Mouse (Mus musculus): ENCODE results near the gene Prkn. TPM values are rescaled to one million over a fixed set of nuclear protein-coding genes. Genes with fewer than 3 reads are reported as not detected.

Prkn gene
- polyA plus RNA-seq, 1 experiment, result 0.70 TPM

DNA sequence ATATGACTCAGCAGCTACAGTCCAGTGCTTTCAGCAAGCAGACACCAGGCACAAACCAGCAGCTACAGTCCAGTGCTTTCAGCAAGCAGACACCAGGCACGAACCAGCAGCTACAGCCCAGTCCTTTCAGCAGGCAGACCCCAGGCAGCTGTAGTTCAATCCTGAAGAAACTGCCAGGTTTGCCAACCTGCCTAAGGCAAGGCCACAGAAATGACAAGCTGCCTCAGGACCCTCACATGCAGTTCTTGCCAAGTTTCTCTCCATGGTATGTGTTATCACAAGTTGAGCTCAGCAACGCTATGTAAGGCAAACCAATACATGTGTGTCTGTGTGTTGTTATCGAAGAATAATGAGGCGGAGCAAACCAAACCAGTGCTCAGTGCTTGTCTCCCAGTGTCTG lies 1091.5 kb downstream of the Prkn start:
- TF ChIP-seq CTCF (IDR thresholded peaks at IDR 0.05; ENCODE audit: borderline replicate concordance, insufficient read depth, low read length), result no peak
- no peak for TF ChIP-seq POLR2A (IDR thresholded peaks at IDR 0.05; ENCODE audit: low read depth, low read length)
- H3K4me3 ChIP-seq (ENCODE audit: insufficient read depth, low read length), result no peak overlapping the region
- H3K4me1 ChIP-seq (ENCODE audit: control insufficient read depth, insufficient read depth, low read length), result no peaks in the 10 kb centered on the region
- H3K27ac ChIP-seq (ENCODE audit: insufficient read depth, low read length), result no peak overlapping the region

DNA sequence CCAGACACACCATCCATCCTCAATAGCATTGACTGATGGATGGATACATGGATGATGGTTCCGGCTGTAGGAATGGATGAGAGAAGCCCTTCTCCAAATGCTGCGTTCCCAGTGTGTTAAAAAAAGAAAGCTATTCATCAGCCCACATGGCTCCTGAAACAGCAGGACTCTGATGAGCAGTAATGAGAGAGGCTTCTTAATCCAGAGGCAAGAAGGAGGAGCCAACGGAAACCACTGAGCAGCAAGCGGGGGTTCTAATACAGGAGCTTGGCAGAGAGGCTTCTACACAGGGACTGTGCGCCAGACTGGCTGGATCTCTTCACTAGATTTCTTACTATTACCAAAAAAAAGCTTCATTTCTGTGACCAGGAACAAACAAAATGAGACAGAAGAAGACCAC lies 1093.6 kb downstream of the Prkn start:
- no peaks in the 10 kb centered on the region for H3K4me1 ChIP-seq (ENCODE audit: control insufficient read depth, insufficient read depth, low read length)
- H3K4me3 ChIP-seq (ENCODE audit: insufficient read depth, low read length), result no peak overlapping the region
- no peak overlapping the region for H3K27ac ChIP-seq (ENCODE audit: insufficient read depth, low read length)
- no peak for TF ChIP-seq POLR2A (IDR thresholded peaks at IDR 0.05; ENCODE audit: low read depth, low read length)
- TF ChIP-seq CTCF (IDR thresholded peaks at IDR 0.05; ENCODE audit: borderline replicate concordance, insufficient read depth, low read length), result no peak

DNA sequence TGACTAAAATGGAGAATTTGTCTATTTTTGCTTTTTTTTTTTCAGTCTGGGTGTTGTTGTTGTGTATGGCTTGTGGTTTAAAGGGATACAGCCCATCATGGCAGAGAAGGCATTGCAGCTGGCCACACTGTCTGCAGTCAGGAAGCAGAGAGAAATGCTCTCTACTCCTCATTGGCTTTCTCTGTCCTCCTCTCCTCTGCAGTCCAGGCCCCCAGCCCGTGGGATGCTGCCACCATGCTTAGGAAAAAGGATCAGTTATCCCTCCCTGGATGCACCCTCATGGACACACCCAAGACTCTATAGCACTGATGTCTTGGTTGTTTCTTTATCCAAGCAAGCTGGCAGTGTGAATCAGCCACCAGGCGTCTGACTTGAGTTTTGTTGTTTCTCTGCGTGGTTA lies 1107.3 kb downstream of the Prkn start:
- H3K4me3 ChIP-seq (ENCODE audit: insufficient read depth, low read length), result no peak overlapping the region
- TF ChIP-seq CTCF (IDR thresholded peaks at IDR 0.05; ENCODE audit: borderline replicate concordance, insufficient read depth, low read length) (no peak), POLR2A (IDR thresholded peaks at IDR 0.05; ENCODE audit: low read depth, low read length) (no peak)
- peaks cover 3% of the 10 kb centered on the region; the same call in 1 of the 2 replicates for H3K4me1 ChIP-seq (ENCODE audit: control insufficient read depth, insufficient read depth, low read length)
- peak overlapping the region; percentile 12; the same call in 1 of the 2 replicates for H3K27ac ChIP-seq (ENCODE audit: insufficient read depth, low read length)

DNA sequence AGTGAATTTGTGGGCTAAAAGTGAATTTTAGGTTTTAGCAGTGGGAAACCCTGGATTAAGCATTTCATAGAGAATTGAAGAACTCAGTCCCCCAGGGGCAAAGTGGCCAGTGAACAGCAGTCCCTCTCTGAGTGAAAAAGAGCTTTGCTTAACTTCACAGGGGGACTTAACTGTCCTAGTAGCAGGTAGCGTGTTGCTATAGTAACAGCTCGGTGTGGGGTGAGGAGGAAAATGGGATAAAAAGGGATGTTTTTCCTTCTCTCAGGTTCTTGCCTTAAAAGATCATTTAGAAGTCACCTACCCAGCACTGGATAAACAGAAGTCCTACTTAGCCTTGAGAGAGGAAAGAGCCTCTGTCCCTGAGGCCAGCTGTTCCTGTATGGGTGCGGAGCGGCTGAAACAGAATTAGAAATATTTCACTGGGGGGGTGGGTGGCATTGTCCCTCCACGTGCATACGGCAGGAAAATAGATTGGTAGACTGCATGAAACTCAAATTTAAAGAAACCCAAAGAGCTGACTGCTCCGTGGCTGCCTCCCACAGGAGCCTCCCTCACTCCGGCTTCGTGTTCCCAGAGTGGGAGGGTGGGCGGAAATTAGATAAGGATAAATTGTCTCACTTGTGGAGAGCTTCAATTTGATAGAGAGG lies 1109.5 kb downstream of the Prkn start:
- H3K4me1 ChIP-seq (ENCODE audit: control insufficient read depth, insufficient read depth, low read length), result peaks cover 3% of the 10 kb centered on the region; the same call in 1 of the 2 replicates
- TF ChIP-seq CTCF (IDR thresholded peaks at IDR 0.05; ENCODE audit: borderline replicate concordance, insufficient read depth, low read length), result no peak
- TF ChIP-seq POLR2A (IDR thresholded peaks at IDR 0.05; ENCODE audit: low read depth, low read length), result no peak
- no peak overlapping the region for H3K4me3 ChIP-seq (ENCODE audit: insufficient read depth, low read length)
- no peak overlapping the region for H3K27ac ChIP-seq (ENCODE audit: insufficient read depth, low read length)

- Histone ChIP-seq H3K27ac (ENCODE audit: insufficient read depth, low read length) (no peak overlapping the region), H3K4me3 (ENCODE audit: insufficient read depth, low read length) (no peak overlapping the region), H3K4me1 (ENCODE audit: control insufficient read depth, insufficient read depth, low read length) (peaks cover 3% of the 10 kb centered on the region; the same call in 1 of the 2 replicates)
- TF ChIP-seq POLR2A (IDR thresholded peaks at IDR 0.05; ENCODE audit: low read depth, low read length) (no peak), CTCF (IDR thresholded peaks at IDR 0.05; ENCODE audit: borderline replicate concordance, insufficient read depth, low read length) (no peak)
These were observed 1110.0 kb downstream of the Prkn start for GRCm38 (mm10) chr17:11950198-11950594.

DNA sequence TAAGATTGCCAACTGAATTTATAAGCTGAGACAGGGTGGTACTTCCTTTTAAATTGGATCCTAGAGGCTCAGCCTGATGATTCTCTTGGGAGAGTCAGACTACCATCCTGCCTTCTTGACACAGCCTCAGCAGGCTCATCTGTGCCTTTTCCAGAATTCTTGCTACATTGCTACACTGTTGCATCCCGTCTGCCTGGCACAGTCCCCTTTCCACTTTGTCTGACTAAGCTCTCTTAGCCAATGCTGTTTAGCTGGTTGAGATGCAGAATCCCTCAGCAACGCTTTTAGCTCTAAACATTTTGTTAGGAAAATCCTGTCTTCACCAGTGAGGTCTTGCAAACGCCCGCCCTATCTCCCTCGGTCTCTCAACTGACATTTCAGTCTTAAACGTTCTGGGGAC lies 1115.1 kb downstream of the Prkn start:
- Histone ChIP-seq H3K27ac (ENCODE audit: insufficient read depth, low read length) (no peak overlapping the region), H3K4me3 (ENCODE audit: insufficient read depth, low read length) (no peak overlapping the region), H3K4me1 (ENCODE audit: control insufficient read depth, insufficient read depth, low read length) (peaks cover 3% of the 10 kb centered on the region; the same call in 1 of the 2 replicates)
- TF ChIP-seq CTCF (IDR thresholded peaks at IDR 0.05; ENCODE audit: borderline replicate concordance, insufficient read depth, low read length), result no peak

GRCm38 (mm10) chr17:11960492-11960891 lies 1120.3 kb downstream of the Prkn start:
- TF ChIP-seq CTCF (IDR thresholded peaks at IDR 0.05; ENCODE audit: borderline replicate concordance, insufficient read depth, low read length) (no peak), POLR2A (IDR thresholded peaks at IDR 0.05; ENCODE audit: low read depth, low read length) (no peak)
- H3K27ac ChIP-seq (ENCODE audit: insufficient read depth, low read length), result no peak overlapping the region

DNA sequence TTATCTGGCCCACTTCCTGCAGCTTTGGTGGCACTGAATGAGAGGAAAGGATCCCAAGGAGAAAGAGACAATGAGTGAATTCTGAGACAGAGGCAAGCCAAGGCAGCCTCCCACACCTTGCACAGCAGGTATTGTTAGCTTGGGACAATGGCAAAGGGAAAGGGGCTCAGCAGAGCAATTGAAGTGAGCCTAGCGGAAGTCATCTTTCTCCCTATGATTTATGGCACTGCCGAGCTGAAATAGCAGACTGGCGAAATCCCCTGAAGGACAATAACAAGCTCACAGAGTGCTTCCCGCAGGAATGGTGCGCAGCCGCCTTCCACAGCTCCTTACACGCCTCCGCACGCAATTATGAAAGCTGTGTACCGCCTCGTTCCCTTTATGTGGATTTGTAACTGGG lies 1122.6 kb downstream of the Prkn start:
- Histone ChIP-seq H3K4me3 (ENCODE audit: insufficient read depth, low read length) (no peak overlapping the region), H3K4me1 (ENCODE audit: control insufficient read depth, insufficient read depth, low read length) (no peaks in the 10 kb centered on the region), H3K27ac (ENCODE audit: insufficient read depth, low read length) (no peak overlapping the region)
- no peak for TF ChIP-seq POLR2A (IDR thresholded peaks at IDR 0.05; ENCODE audit: low read depth, low read length)
- TF ChIP-seq CTCF (IDR thresholded peaks at IDR 0.05; ENCODE audit: borderline replicate concordance, insufficient read depth, low read length), result no peak

More at GRCm38 (mm10) chr17:11960492-11960891, 1120.3 kb downstream of the Prkn start:
- H3K4me3 ChIP-seq (ENCODE audit: insufficient read depth, low read length), result no peak overlapping the region
- H3K4me1 ChIP-seq (ENCODE audit: control insufficient read depth, insufficient read depth, low read length), result no peaks in the 10 kb centered on the region

- no peak overlapping the region for H3K27ac ChIP-seq (ENCODE audit: insufficient read depth, low read length)
- no peak overlapping the region for H3K4me3 ChIP-seq (ENCODE audit: insufficient read depth, low read length)
- TF ChIP-seq CTCF (IDR thresholded peaks at IDR 0.05; ENCODE audit: borderline replicate concordance, insufficient read depth, low read length), result no peak
- no peak for TF ChIP-seq POLR2A (IDR thresholded peaks at IDR 0.05; ENCODE audit: low read depth, low read length)
- no peaks in the 10 kb centered on the region; the same call in 1 of the 2 replicates for H3K4me1 ChIP-seq (ENCODE audit: control insufficient read depth, insufficient read depth, low read length)
These were observed 1130.0 kb downstream of the Prkn start for GRCm38 (mm10) chr17:11970160-11970559.

- TF ChIP-seq POLR2A (IDR thresholded peaks at IDR 0.05; ENCODE audit: low read depth, low read length), result no peak
- TF ChIP-seq CTCF (IDR thresholded peaks at IDR 0.05; ENCODE audit: borderline replicate concordance, insufficient read depth, low read length), result no peak
- no peak overlapping the region for H3K27ac ChIP-seq (ENCODE audit: insufficient read depth, low read length)
- H3K4me3 ChIP-seq (ENCODE audit: insufficient read depth, low read length), result no peak overlapping the region
- H3K4me1 ChIP-seq (ENCODE audit: control insufficient read depth, insufficient read depth, low read length), result no peaks in the 10 kb centered on the region; the same call in 1 of the 2 replicates
These were observed 1132.4 kb downstream of the Prkn start for GRCm38 (mm10) chr17:11972550-11972949.
